Mouse (Mus musculus) embryo, embryonic 10.5 days (tissue): ENCODE data around the gene Hao2.
A peak's percentile ranks its signal among the peaks of the same experiment; 100 is the strongest.

Source experiments
- DNase-seq: peaks from one replicate; pipeline ENCODE4 v3.0.0-alpha.2; 2015; ENCODE audit warnings: low spot score

Gene Hao2

GRCm38 (mm10) chr3:98856892-98857291 is 36.1 kb downstream of the Hao2 start:
- DNase-seq = peak; percentile 4

GRCm38 (mm10) chr3:98855160-98855559 is 37.9 kb downstream of the Hao2 start:
- DNase-seq = peak; percentile 2

GRCm38 (mm10) chr3:98853685-98854084 is 39.4 kb downstream of the Hao2 start:
- no peak for DNase-seq

DNA sequence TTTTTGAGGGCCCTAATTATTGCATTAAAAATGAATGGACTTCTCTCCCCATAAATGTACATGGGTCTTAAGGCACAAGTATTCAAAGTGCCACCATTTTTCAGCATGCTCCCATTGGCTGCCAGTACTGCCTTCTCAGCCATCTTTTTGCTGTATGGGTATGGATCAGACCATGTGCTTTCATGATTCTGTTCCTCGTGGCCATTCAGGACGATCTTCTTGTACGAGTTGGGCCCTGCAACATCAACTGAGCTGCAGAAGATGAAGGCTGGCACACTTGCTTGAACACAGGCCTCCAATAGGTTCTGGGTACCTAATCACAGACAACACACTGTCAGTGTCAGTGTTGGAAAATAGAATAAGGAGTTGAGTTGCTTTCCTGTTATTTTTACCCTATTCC is 40.0 kb downstream of the Hao2 start:
- DNase-seq = no peak

GRCm38 (mm10) chr3:98852631-98853030 is 40.4 kb downstream of the Hao2 start:
- no peak for DNase-seq

GRCm38 (mm10) chr3:98851853-98852252 is 41.2 kb downstream of the Hao2 start:
- no peak for DNase-seq

GRCm38 (mm10) chr3:98850262-98850661 is 42.8 kb downstream of the Hao2 start:
- no peak for DNase-seq

- no peak for DNase-seq
Observed at GRCm38 (mm10) chr3:98848898-98849297, 44.1 kb downstream of the Hao2 start.
